Mouse (Mus musculus) forebrain, postnatal 0 days (tissue): ENCODE results near the gene Mpv17l. TPM values are rescaled to one million over a fixed set of nuclear protein-coding genes. Genes with fewer than 3 reads are reported as not detected.
"Not testable (repeated sequence)": the region's sequence is repeated elsewhere in the genome, so short reads cannot be mapped to it uniquely, and the experiment has no call there.

Source experiments
- ATAC-seq: fragments of 200-750 bp; cut with Nextera tagmentation; 2 replicates; pipeline ENCODE4 v1.8.0; 2017; ENCODE audit warnings: mild to moderate bottlenecking, moderate library complexity
- DNase-seq: peaks from one replicate; pipeline ENCODE4 v3.0.0-alpha.2; 2015
- H3K27ac ChIP-seq: fragments of 300-500 bp; sonication (generic); 2 replicates; pipeline ENCODE4 v1.5.1; 2014; ENCODE audit warnings: low read depth, mild to moderate bottlenecking, antibody characterized with exemption, low read length, moderate library complexity, mixed read lengths
- H3K27me3 ChIP-seq: fragments of 300-500 bp; sonication (generic); 2 replicates; pipeline ENCODE4 v1.6.1; 2014; ENCODE audit warnings: mild to moderate bottlenecking, low read length, mixed read lengths; ENCODE audit not compliant: insufficient read depth
- H3K36me3 ChIP-seq: fragments of 300-500 bp; sonication (generic); 2 replicates; pipeline ENCODE4 v1.6.1; 2014; ENCODE audit warnings: mild to moderate bottlenecking, moderate library complexity; ENCODE audit not compliant: insufficient read depth
- H3K4me1 ChIP-seq: fragments of 300-500 bp; sonication (generic); 2 replicates; pipeline ENCODE4 v1.6.1; 2014; ENCODE audit warnings: antibody characterized with exemption; ENCODE audit not compliant: insufficient read depth
- H3K4me2 ChIP-seq: fragments of 300-500 bp; sonication (generic); 2 replicates; pipeline ENCODE4 v1.6.1; 2014; ENCODE audit warnings: low read depth, mild to moderate bottlenecking, moderate library complexity
- H3K4me3 ChIP-seq: fragments of 300-500 bp; sonication (generic); 2 replicates; pipeline ENCODE4 v1.5.1; 2014; ENCODE audit warnings: low read depth, low read length, mixed read lengths
- H3K9ac ChIP-seq: fragments of 300-500 bp; sonication (generic); 2 replicates; pipeline ENCODE4 v1.6.1; 2014; ENCODE audit warnings: mild to moderate bottlenecking
- H3K9me3 ChIP-seq: fragments of 300-500 bp; sonication (generic); 2 replicates; pipeline ENCODE4 v1.6.1; 2016; ENCODE audit warnings: low read length
- CTCF ChIP-seq: sonication (generic); IDR thresholded peaks from 2 replicates; pipeline ENCODE4 v1.5.1; 2016; ENCODE audit warnings: antibody characterized with exemption, control low read depth, low read depth
- WGBS: fragments of 180-500 bp; shearing (Covaris S2); extraction: QIAGEN DNeasy Blood & Tissue Kit; methylation state at CpG from one replicate; pipeline ENCODE4 v1.1.7; 2014; 5-methylcytosine and 5-hydroxymethylcytosine counted together
- polyA plus RNA-seq: library from polyadenylated mRNA; unstranded; fragments of >200 nt; fragmentation: Nextera tagmentation; extraction: Ambion mirVana; gene quantifications from 2 replicates; pipeline ENCODE4 v1.2.1, GENCODE M21; 2015
- total RNA-seq: library from RNA; depleted of rRNA; stranded (reverse); fragments of >200 nt; gene quantifications from 2 replicates; pipeline ENCODE4 v1.2.3, GENCODE M21; 2014

The Mpv17l gene
- total and polyA plus RNA-seq, 2 experiments from 2014 or later, result 43.7 to 46.1 TPM

DNA sequence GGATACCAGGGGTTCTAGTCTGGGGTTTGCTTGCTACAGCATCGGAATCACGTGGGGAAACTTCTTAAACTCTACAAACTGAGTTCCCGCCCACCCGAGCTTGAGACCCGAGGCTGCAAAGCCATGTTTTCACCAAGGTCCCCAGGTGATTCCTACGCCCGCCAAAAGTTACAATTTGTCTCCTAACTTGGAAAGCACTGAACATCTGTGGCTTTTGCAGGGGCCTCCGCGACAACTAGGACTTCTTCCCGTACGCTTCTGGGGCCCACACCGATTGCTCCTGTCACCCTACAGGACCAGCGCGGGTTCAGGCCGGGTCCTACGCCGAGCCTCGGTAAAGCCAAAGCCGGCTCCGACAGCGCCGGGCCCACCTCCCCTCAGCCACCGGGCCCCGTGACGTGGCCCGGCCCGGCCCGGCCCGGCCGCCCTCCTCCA lies 547 bp upstream of the Mpv17l start:
- Histone ChIP-seq H3K4me3 (peak overlapping the region; percentile 90), H3K4me1 (peaks cover 4% of the 10 kb centered on the region; the same call in 1 of the 2 replicates), H3K9ac (peak overlapping the region; percentile 89), H3K4me2 (peak overlapping the region; percentile 67), H3K9me3 (no peaks in the 10 kb centered on the region), H3K27me3 (no peaks in the 10 kb centered on the region), H3K27ac (peak overlapping the region; percentile 94), H3K36me3 (no peaks in the 10 kb centered on the region)
- 2% methylated on average over 30 of the region's 30 CpGs for WGBS
- ATAC-seq (no peak; the same call in 1 of the 2 replicates), DNase-seq (no peak)
- no peak for TF ChIP-seq CTCF

DNA sequence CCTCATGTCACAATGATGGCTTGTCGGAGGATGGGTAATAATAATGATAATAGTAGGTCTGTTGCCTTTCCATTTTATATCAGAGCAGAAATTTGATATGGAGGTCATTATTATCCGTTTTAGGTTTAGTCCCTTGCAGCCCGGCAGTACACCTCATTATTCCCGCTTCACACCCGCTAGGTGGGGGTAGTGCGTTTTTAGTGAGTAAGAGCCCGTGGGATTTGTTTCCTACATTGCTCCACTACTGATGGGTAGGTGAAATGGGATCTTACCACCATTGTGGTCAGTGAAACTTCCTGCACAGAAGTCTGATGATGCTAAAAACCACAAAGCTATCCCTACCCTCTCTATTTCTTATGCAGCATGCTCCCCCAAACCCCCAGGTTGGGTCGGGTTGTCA lies 527 bp downstream of the Mpv17l start:
- peak overlapping the region; percentile 94 for H3K27ac ChIP-seq
- peak; percentile 79 for TF ChIP-seq CTCF
- peak overlapping the region; percentile 89 for H3K9ac ChIP-seq
- no peaks in the 10 kb centered on the region for H3K36me3 ChIP-seq
- peaks cover 4% of the 10 kb centered on the region; the same call in 1 of the 2 replicates for H3K4me1 ChIP-seq
- H3K9me3 ChIP-seq, result no peaks in the 10 kb centered on the region
- ATAC-seq (peak; percentile 90), DNase-seq (no peak)
- peak overlapping the region; percentile 67 for H3K4me2 ChIP-seq
- peak overlapping the region; percentile 90 for H3K4me3 ChIP-seq
- 4% methylated on average over 8 of the region's 8 CpGs for WGBS
- no peaks in the 10 kb centered on the region for H3K27me3 ChIP-seq

DNA sequence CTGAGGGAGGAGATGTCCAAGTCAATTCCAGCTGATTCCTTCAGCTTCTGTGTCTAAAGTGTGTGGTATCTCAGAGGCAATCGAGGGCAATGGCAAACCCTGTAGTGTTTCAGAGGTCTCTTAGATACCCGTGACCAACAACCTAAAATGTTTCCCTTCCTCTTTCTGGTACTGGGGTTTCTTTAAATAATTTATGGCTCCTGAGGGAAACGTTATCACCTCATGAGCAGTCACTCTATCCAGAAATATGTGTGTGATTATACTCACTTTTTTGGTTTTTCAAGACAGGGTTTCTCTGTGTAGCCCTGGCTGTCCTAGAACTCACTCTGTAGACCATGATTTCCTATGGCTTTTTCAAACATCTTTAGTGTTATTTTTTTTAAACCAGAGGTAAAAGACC lies 4.3 kb downstream of the Mpv17l start:
- DNase-seq (no peak), ATAC-seq (no peak)
- Histone ChIP-seq H3K4me2 (no peak overlapping the region), H3K27me3 (no peaks in the 10 kb centered on the region), H3K4me3 (no peak overlapping the region), H3K36me3 (no peaks in the 10 kb centered on the region), H3K9ac (no peak overlapping the region), H3K9me3 (no peaks in the 10 kb centered on the region), H3K4me1 (no peaks in the 10 kb centered on the region), H3K27ac (no peak overlapping the region)
- 88% methylated on average over 3 of the region's 3 CpGs for WGBS
- no peak for TF ChIP-seq CTCF

DNA sequence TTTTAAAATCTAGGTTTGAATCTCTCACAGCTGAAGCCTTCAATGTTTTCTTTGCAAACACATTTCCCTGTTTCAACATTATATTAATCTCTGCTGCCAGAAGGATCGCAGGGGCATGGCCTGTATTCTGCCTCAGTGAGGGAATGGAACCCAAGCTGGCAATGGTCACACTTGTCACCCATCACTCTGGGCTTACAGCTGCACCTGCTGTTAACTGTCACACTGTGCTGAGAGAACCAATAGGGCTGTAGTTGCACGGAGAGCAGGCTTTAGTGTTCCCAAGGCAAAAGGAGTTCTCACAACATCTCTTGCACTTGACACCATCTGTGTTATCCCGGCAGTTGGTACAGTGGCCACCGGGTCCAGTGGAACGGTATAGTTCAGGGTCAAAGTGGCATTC lies 17.1 kb downstream of the Mpv17l start:
- no peak for TF ChIP-seq CTCF
- 96% methylated on average over 5 of the region's 5 CpGs for WGBS
- H3K27me3 ChIP-seq, result no peaks in the 10 kb centered on the region
- ATAC-seq (no peak), DNase-seq (no peak)
- no peak overlapping the region for H3K9ac ChIP-seq
- H3K27ac ChIP-seq, result no peak overlapping the region
- peaks cover 11% of the 10 kb centered on the region for H3K9me3 ChIP-seq
- no peak overlapping the region for H3K4me3 ChIP-seq
- no peaks in the 10 kb centered on the region for H3K36me3 ChIP-seq
- no peaks in the 10 kb centered on the region for H3K4me1 ChIP-seq
- H3K4me2 ChIP-seq, result no peak overlapping the region

DNA sequence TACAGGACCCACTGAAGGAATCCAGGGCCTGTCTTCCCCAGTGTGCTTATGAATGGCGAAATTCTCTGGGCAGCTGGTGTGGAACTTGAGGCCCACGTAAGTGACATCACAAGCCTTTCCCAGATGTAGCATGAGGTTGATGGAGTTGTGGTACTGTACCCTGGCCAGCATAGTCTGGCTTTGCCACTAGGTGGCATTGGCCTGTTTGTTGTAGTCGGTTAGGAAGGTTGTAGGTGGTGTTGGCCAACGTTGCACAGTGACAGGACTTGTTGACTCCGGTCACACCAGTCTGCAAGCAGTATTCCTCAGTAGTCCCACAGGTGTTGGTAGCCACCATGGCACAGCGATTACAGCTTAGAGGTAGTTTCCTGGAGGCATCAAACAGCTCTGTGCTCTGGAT lies 18.1 kb downstream of the Mpv17l start:
- 86% methylated on average over 6 of the region's 6 CpGs for WGBS
- H3K4me1 ChIP-seq, result no peaks in the 10 kb centered on the region
- no peak for DNase-seq
- no peaks in the 10 kb centered on the region for H3K27me3 ChIP-seq
- H3K9me3 ChIP-seq, result peaks cover 11% of the 10 kb centered on the region
- H3K9ac ChIP-seq, result no peak overlapping the region
- no peak overlapping the region for H3K4me2 ChIP-seq
- peak; percentile 33; the same call in 1 of the 2 replicates for TF ChIP-seq CTCF
- H3K27ac ChIP-seq, result no peak overlapping the region
- no peak for ATAC-seq
- no peak overlapping the region for H3K4me3 ChIP-seq
- no peaks in the 10 kb centered on the region for H3K36me3 ChIP-seq

DNA sequence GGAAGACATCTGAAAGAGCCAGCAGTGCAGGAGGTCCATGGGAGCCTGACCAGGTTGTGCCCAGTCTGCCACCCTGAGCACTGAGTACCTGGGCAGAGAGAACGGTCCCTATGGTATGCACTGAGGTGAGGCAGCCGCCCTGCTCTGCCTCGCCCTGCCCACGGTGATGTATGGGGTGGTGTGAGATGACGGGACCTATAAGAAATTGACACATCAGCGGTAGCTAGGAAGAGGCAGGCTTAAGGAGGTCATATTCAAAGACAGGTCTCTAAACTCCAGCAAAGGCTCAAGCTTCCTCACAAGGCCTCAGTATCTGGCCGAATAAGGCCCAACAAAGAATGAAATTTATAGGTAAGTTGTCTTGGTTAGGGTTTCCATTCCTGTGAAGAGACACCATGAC lies 18.8 kb downstream of the Mpv17l start:
- no peak for TF ChIP-seq CTCF

DNA sequence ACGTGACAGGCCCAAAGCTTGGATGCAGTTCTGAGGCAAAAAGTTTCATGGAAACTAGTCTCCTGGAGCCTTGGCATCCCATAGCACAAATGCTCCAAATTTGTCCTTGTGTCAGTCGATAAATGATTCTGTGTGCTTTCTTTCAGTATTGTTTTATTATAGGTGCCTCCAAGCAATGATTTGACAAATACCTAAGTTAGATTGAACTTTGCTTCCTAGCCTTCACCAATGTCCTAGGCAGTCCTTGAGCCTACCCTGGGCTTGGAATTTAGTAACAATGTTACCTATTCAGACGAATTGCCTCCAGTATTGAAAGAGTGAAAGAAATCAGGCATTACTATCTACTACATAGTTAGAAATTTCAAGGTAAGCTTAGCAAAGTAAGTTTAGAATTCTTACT lies 19.5 kb downstream of the Mpv17l start:
- 91% methylated on average over 3 of the region's 3 CpGs for WGBS
- H3K27ac ChIP-seq, H3K36me3 ChIP-seq, DNase-seq, H3K4me1 ChIP-seq, H3K9ac ChIP-seq, H3K9me3 ChIP-seq, H3K4me2 ChIP-seq, ATAC-seq, H3K4me3 ChIP-seq, H3K27me3 ChIP-seq: not testable (repeated sequence)

More for the DNA sequence above, 18.8 kb downstream of the Mpv17l start:
- Histone ChIP-seq H3K9me3 (peaks cover 11% of the 10 kb centered on the region), H3K36me3 (no peaks in the 10 kb centered on the region), H3K27ac (no peak overlapping the region), H3K27me3 (no peaks in the 10 kb centered on the region), H3K4me3 (no peak overlapping the region), H3K4me2 (no peak overlapping the region), H3K9ac (no peak overlapping the region), H3K4me1 (no peaks in the 10 kb centered on the region)
- 97% methylated on average over 7 of the region's 7 CpGs for WGBS
- no peak for ATAC-seq
- no peak for DNase-seq

DNA sequence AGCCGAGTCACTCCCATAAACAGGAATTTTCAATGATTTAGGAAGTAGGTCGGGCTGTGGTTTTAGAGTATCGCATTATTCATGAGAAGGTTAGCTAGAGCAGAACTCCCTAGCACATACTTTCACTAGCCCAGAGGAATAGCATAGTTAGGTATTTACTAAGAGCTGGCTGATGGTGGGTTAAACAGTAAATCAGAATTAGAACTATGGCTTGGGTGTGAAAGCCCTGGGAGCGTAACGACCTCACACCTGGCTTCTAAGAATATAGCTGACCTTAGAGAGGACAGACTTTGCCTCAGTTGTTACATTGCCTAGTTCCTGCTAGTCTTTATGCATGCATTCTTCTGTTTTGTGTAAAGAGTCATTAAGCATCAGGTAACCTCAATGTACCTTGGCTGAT lies 20.0 kb downstream of the Mpv17l start:
- not testable (repeated sequence) for ATAC-seq, DNase-seq, H3K4me2 ChIP-seq, H3K36me3 ChIP-seq, H3K4me1 ChIP-seq, H3K9me3 ChIP-seq, H3K9ac ChIP-seq, H3K27ac ChIP-seq, H3K27me3 ChIP-seq, H3K4me3 ChIP-seq
- 95% methylated on average over 5 of the region's 5 CpGs for WGBS
